In the genomic region with DNA sequence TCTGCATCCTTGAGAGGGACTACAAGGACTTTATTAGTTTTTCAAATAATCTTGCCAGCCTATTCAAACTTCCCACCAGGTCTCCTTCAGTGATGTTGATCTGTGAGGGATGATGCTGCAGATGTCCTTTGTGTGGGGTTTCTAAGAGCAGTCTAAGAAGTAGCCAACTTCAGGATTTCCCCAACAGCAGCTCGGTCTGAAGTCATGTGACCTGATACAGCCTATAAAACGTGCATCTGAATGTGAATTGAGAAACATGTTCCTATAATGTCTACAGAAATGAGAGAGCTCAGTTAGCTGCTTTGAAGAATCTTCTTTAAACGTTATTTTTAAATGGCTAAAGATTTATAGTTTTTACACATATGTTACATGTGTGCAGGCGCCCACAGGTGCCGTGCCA, we compare ENCODE assay signal across 22 mouse cellular contexts. TPM values are rescaled to one million over a fixed set of nuclear protein-coding genes. Genes with fewer than 3 reads are reported as not detected.
"Had no signal": no experiment of that assay in that cellular context is flagged by ENCODE, and none has a peak within 500 bp of the region (broad histone marks: within the 10 kb centered on the region; RNA-seq: fewer than 3 reads in every experiment).

No protein-coding gene starts in this region.

- H3K27me3 ChIP-seq: midbrain, embryonic 12.5 days; neural tube, embryonic 13.5 days; neural tube, embryonic 15.5 days; stomach, embryonic 15.5 days had no signal

- H3K9me3 ChIP-seq: midbrain, embryonic 10.5 days; midbrain, embryonic 12.5 days; neural tube, embryonic 13.5 days; neural tube, embryonic 15.5 days; stomach, embryonic 15.5 days had no signal

- H3K4me1 ChIP-seq: stomach, embryonic 15.5 days had no signal

- ATAC-seq: midbrain, embryonic 16.5 days had no signal

- H3K4me3 ChIP-seq: midbrain, embryonic 10.5 days; midbrain, embryonic 12.5 days; myocyte; neural tube, embryonic 13.5 days; neural tube, embryonic 15.5 days; stomach, embryonic 15.5 days had no signal

- H3K9ac ChIP-seq: lung, embryonic 14.5 days; midbrain, embryonic 12.5 days; neural tube, embryonic 13.5 days; neural tube, embryonic 15.5 days; stomach, embryonic 15.5 days had no signal

- H3K4me2 ChIP-seq: lung, embryonic 14.5 days; midbrain, embryonic 12.5 days; neural tube, embryonic 13.5 days; neural tube, embryonic 15.5 days; stomach, embryonic 15.5 days had no signal

- DNase-seq: lung, adult 18-20 months; lung, embryonic 14.5 days; lung, postnatal 10 days; lung, postnatal 4 days; midbrain, embryonic 14.5 days; retina, postnatal 1 day; right cerebral cortex, adult 18-20 months; right cerebral cortex, postnatal 25 days; right cerebral cortex, postnatal 4 days; spleen, adult 18-20 months; thymus, adult 2 months; thymus, postnatal 25 days; thymus, postnatal 4 days had no signal

- H3K27ac ChIP-seq: midbrain, embryonic 10.5 days; midbrain, embryonic 12.5 days; neural tube, embryonic 13.5 days; neural tube, embryonic 15.5 days; stomach, embryonic 15.5 days; stomach, postnatal 0 days had no signal

- H3K36me3 ChIP-seq: midbrain, embryonic 10.5 days; midbrain, embryonic 12.5 days; neural tube, embryonic 13.5 days; neural tube, embryonic 15.5 days; stomach, embryonic 15.5 days had no signal

RNA-seq across cellular contexts. Expression of gene Smpd3, which starts 5.7 kb away (rescaled TPM):
- total RNA-seq: megakaryocyte-erythroid progenitor cell, adult 5-6 weeks had no signal
